Comparison of ENCODE assay signal across 17 mouse cellular contexts in genomic region chr12:17486062-17486770, GRCm38 (mm10). TPM values are rescaled to one million over a fixed set of nuclear protein-coding genes. Genes with fewer than 3 reads are reported as not detected.
DNase-seq lines count a peak whose midpoint lies in the region; ATAC-seq lines count a peak whose summit lies in the region.
"Had no signal": no experiment of that assay in that cellular context is flagged by ENCODE, and none has a peak within 500 bp of the region (broad histone marks: within the 10 kb centered on the region; RNA-seq: fewer than 3 reads in every experiment).

No protein-coding gene starts in this region.

- H3K36me3 ChIP-seq in neural tube, embryonic 11.5 days (ENCODE audit: control insufficient read depth, insufficient read depth, low read length): no peaks in the 10 kb centered on the region
- no peaks in the 10 kb centered on the region for H3K36me3 ChIP-seq in hindbrain, embryonic 15.5 days
- H3K36me3 ChIP-seq in neural tube, embryonic 14.5 days (ENCODE audit: control insufficient read depth, insufficient read depth, low read length): no peaks in the 10 kb centered on the region
- H3K36me3 ChIP-seq: embryonic facial prominence, embryonic 12.5 days; limb, embryonic 15.5 days had no signal

- no peaks in the 10 kb centered on the region for H3K9me3 ChIP-seq in neural tube, embryonic 11.5 days (ENCODE audit: control insufficient read depth, low read length)
- no peaks in the 10 kb centered on the region for H3K9me3 ChIP-seq in hindbrain, embryonic 15.5 days
- H3K9me3 ChIP-seq in neural tube, embryonic 14.5 days (ENCODE audit: control insufficient read depth, low read length): no peaks in the 10 kb centered on the region
- H3K9me3 ChIP-seq: embryonic facial prominence, embryonic 12.5 days; limb, embryonic 15.5 days had no signal

- H3K27ac ChIP-seq in neural tube, embryonic 11.5 days (ENCODE audit: low read depth, low read length): no peak overlapping the region
- H3K27ac ChIP-seq in hindbrain, embryonic 15.5 days (replicated peaks): no peak overlapping the region
- no peak overlapping the region for H3K27ac ChIP-seq in neural tube, embryonic 14.5 days (ENCODE audit: low read depth, low read length)
- H3K27ac ChIP-seq: embryonic facial prominence, embryonic 12.5 days; heart, adult 2 months; limb, embryonic 15.5 days had no signal

- ATAC-seq in neural tube, embryonic 11.5 days (ENCODE audit: insufficient read depth, low FRiP score, low TSS enrichment): peak; percentile 35; the same call in 1 of the 2 replicates
- ATAC-seq in hindbrain, embryonic 15.5 days (ENCODE audit: low FRiP score, low read depth): peak; percentile 47; the same call in 1 of the 2 replicates
- peak; percentile 64; the same call in 1 of the 2 replicates for ATAC-seq in neural tube, embryonic 14.5 days (ENCODE audit: low read depth)
- ATAC-seq: inflammation-experienced regulatory T-cells, adult 6 months had no signal

- WGBS in neural tube, embryonic 11.5 days: 34% methylated on average over 9 of the region's 9 CpGs
- 21% methylated on average over 9 of the region's 9 CpGs for WGBS in hindbrain, embryonic 15.5 days
- WGBS in neural tube, embryonic 14.5 days: 14% methylated on average over 9 of the region's 9 CpGs

- H3K9ac ChIP-seq in neural tube, embryonic 11.5 days (ENCODE audit: low read length): no peak overlapping the region
- H3K9ac ChIP-seq in hindbrain, embryonic 15.5 days: no peak overlapping the region
- H3K9ac ChIP-seq in neural tube, embryonic 14.5 days (replicated peaks; ENCODE audit: low read depth, low read length): no peak overlapping the region
- H3K9ac ChIP-seq: embryonic facial prominence, embryonic 12.5 days; limb, embryonic 15.5 days had no signal

- no peak overlapping the region for H3K4me2 ChIP-seq in neural tube, embryonic 11.5 days (ENCODE audit: low read depth)
- peak overlapping the region; percentile 22 for H3K4me2 ChIP-seq in hindbrain, embryonic 15.5 days
- H3K4me2 ChIP-seq in neural tube, embryonic 14.5 days (ENCODE audit: low read depth, low read length): no peak overlapping the region
- H3K4me2 ChIP-seq: embryonic facial prominence, embryonic 12.5 days; limb, embryonic 15.5 days had no signal

- H3K27me3 ChIP-seq in neural tube, embryonic 11.5 days (ENCODE audit: control insufficient read depth, insufficient read depth, low read length): no peaks in the 10 kb centered on the region
- H3K27me3 ChIP-seq in hindbrain, embryonic 15.5 days: no peaks in the 10 kb centered on the region
- H3K27me3 ChIP-seq in neural tube, embryonic 14.5 days (ENCODE audit: control insufficient read depth, insufficient read depth, low read length): no peaks in the 10 kb centered on the region
- H3K27me3 ChIP-seq: embryonic facial prominence, embryonic 12.5 days; limb, embryonic 15.5 days had no signal

- no peaks in the 10 kb centered on the region for H3K4me1 ChIP-seq in neural tube, embryonic 11.5 days (ENCODE audit: control insufficient read depth, insufficient read depth, low read length)
- 0 out of 2 replicates have a peak, but pooled peaks cover 7% of the 10 kb centered on the region for H3K4me1 ChIP-seq in hindbrain, embryonic 15.5 days (replicated peaks)
- H3K4me1 ChIP-seq in neural tube, embryonic 14.5 days (ENCODE audit: control insufficient read depth, insufficient read depth, low read length): no peaks in the 10 kb centered on the region
- H3K4me1 ChIP-seq: limb, embryonic 15.5 days had no signal

- peak; percentile 0 for DNase-seq in adrenal gland, adult 8-10 months
- no peak for DNase-seq in adrenal gland, postnatal 36 days
- no peak for DNase-seq in neural tube, embryonic 11.5 days (ENCODE audit: low spot score)
- no peak for DNase-seq in neural tube, embryonic 10.5 days (ENCODE audit: extremely low spot score, low spot score)
- no peak for DNase-seq in frontal cortex, postnatal 25 days (ENCODE audit: low spot score in 2 of 2)
- DNase-seq in urinary bladder, postnatal 14 days (ENCODE audit: low spot score): no peak
- DNase-seq: cerebellum, adult 11-12 months; cerebellum, postnatal 36 days; kidney, postnatal 10 days; lung, adult 18-20 months; thymus, postnatal 25 days had no signal

- H3K4me3 ChIP-seq in neural tube, embryonic 11.5 days (ENCODE audit: low read depth, low read length): no peak overlapping the region
- no peak overlapping the region for H3K4me3 ChIP-seq in hindbrain, embryonic 15.5 days
- no peak overlapping the region for H3K4me3 ChIP-seq in neural tube, embryonic 14.5 days (ENCODE audit: low read depth, low read length)
- H3K4me3 ChIP-seq: embryonic facial prominence, embryonic 12.5 days; heart, adult 2 months; limb, embryonic 15.5 days had no signal

RNA-seq across cellular contexts. Expression of gene Odc1, which starts 58.4 kb away (rescaled TPM):
- total RNA-seq in adrenal gland, adult 8-10 months (2022): 100 to 1,000 TPM; 298 to 415 (median 329) TPM
- 100 to 1,000 TPM; 319 to 466 TPM for total RNA-seq in adrenal gland, postnatal 36 days (2021)
- polyA plus RNA-seq in neural tube, embryonic 11.5 days (2014; fragmentation: Nextera tagmentation; extraction: Ambion mirVana): 277 and 282 TPM in 2 replicates
- 132 and 134 TPM in 2 replicates for polyA plus RNA-seq in hindbrain, embryonic 15.5 days (2015; fragmentation: Nextera tagmentation; extraction: Ambion mirVana)
- 124 and 131 TPM in 2 replicates for polyA plus RNA-seq in neural tube, embryonic 14.5 days (2014; fragmentation: Nextera tagmentation; extraction: Ambion mirVana)
